Mouse (Mus musculus): ENCODE results near the gene Tada2a.

Tada2a gene

GRCm38 (mm10) chr11:84127977-84128376, 1.4 kb downstream of the Tada2a start:
- H3K4me1 ChIP-seq (replicated peaks; ENCODE audit: low read depth, low read length): peaks cover 46% of the 10 kb centered on the region
- peak overlapping the region; percentile 90 for H3K4me3 ChIP-seq (replicated peaks; ENCODE audit: low read length)
- H3K27me3 ChIP-seq (ENCODE audit: insufficient read depth, low read length): no peaks in the 10 kb centered on the region
- no peak for TF ChIP-seq NANOG (IDR thresholded peaks at IDR 0.05; ENCODE audit: borderline replicate concordance, low read length)
- 0 out of 2 replicates have a peak, but pooled peaks have one; percentile 11 for TF ChIP-seq CTCF (conservative IDR thresholded peaks at IDR 0.05; ENCODE audit: low read length)
- H3K9me3 ChIP-seq (ENCODE audit: low read length): no peaks in the 10 kb centered on the region
- peaks cover 44% of the 10 kb centered on the region for H3K36me3 ChIP-seq (ENCODE audit: insufficient read depth, low read length)

- H3K36me3 ChIP-seq (ENCODE audit: insufficient read depth, low read length): peaks cover 98% of the 10 kb centered on the region
- TF ChIP-seq NANOG (IDR thresholded peaks at IDR 0.05; ENCODE audit: borderline replicate concordance, low read length) (peak; percentile 79; the same call in 1 of the 2 replicates), POU5F1 (IDR thresholded peaks at IDR 0.05; ENCODE audit: borderline replicate concordance, low read length) (no peak)
- H3K4me3 ChIP-seq (replicated peaks; ENCODE audit: low read length): no peak overlapping the region
- no peaks in the 10 kb centered on the region for H3K9me3 ChIP-seq (ENCODE audit: low read length)
- H3K27me3 ChIP-seq (ENCODE audit: insufficient read depth, low read length): no peaks in the 10 kb centered on the region
- peaks cover 16% of the 10 kb centered on the region for H3K4me1 ChIP-seq (replicated peaks; ENCODE audit: low read depth, low read length)
Observed at GRCm38 (mm10) chr11:84121051-84121956, 8.1 kb downstream of the Tada2a start.

- Histone ChIP-seq H3K36me3 (ENCODE audit: insufficient read depth, low read length) (peaks cover 99% of the 10 kb centered on the region), H3K27me3 (ENCODE audit: insufficient read depth, low read length) (no peaks in the 10 kb centered on the region), H3K4me1 (replicated peaks; ENCODE audit: low read depth, low read length) (peaks cover 6% of the 10 kb centered on the region; the same call in 1 of the 2 replicates), H3K4me3 (replicated peaks; ENCODE audit: low read length) (no peak overlapping the region), H3K9me3 (ENCODE audit: low read length) (no peaks in the 10 kb centered on the region)
- no peak for TF ChIP-seq NANOG (IDR thresholded peaks at IDR 0.05; ENCODE audit: borderline replicate concordance, low read length)
- no peak for TF ChIP-seq POU5F1 (IDR thresholded peaks at IDR 0.05; ENCODE audit: borderline replicate concordance, low read length)
- TF ChIP-seq CTCF (conservative IDR thresholded peaks at IDR 0.05; ENCODE audit: low read length): no peak
Observed at GRCm38 (mm10) chr11:84117431-84117830, 12.0 kb downstream of the Tada2a start.

GRCm38 (mm10) chr11:84116221-84116620, 13.2 kb downstream of the Tada2a start:
- H3K4me3 ChIP-seq (replicated peaks; ENCODE audit: low read length): no peak overlapping the region
- peaks cover 96% of the 10 kb centered on the region for H3K36me3 ChIP-seq (ENCODE audit: insufficient read depth, low read length)
- TF ChIP-seq POU5F1 (IDR thresholded peaks at IDR 0.05; ENCODE audit: borderline replicate concordance, low read length) (no peak), NANOG (IDR thresholded peaks at IDR 0.05; ENCODE audit: borderline replicate concordance, low read length) (no peak), CTCF (conservative IDR thresholded peaks at IDR 0.05; ENCODE audit: low read length) (peak; percentile 44)
- H3K4me1 ChIP-seq (replicated peaks; ENCODE audit: low read depth, low read length): no peaks in the 10 kb centered on the region; the same call in 1 of the 2 replicates
- no peaks in the 10 kb centered on the region for H3K9me3 ChIP-seq (ENCODE audit: low read length)
- H3K27me3 ChIP-seq (ENCODE audit: insufficient read depth, low read length): no peaks in the 10 kb centered on the region

GRCm38 (mm10) chr11:84115646-84116045, 13.8 kb downstream of the Tada2a start:
- no peaks in the 10 kb centered on the region for H3K9me3 ChIP-seq (ENCODE audit: low read length)
- H3K4me3 ChIP-seq (replicated peaks; ENCODE audit: low read length): no peak overlapping the region
- H3K27me3 ChIP-seq (ENCODE audit: insufficient read depth, low read length): no peaks in the 10 kb centered on the region
- H3K36me3 ChIP-seq (ENCODE audit: insufficient read depth, low read length): peaks cover 95% of the 10 kb centered on the region
- TF ChIP-seq POU5F1 (IDR thresholded peaks at IDR 0.05; ENCODE audit: borderline replicate concordance, low read length) (no peak), NANOG (IDR thresholded peaks at IDR 0.05; ENCODE audit: borderline replicate concordance, low read length) (no peak), CTCF (conservative IDR thresholded peaks at IDR 0.05; ENCODE audit: low read length) (no peak)
- H3K4me1 ChIP-seq (replicated peaks; ENCODE audit: low read depth, low read length): no peaks in the 10 kb centered on the region

GRCm38 (mm10) chr11:84113623-84114022, 15.8 kb downstream of the Tada2a start:
- Histone ChIP-seq H3K27me3 (ENCODE audit: insufficient read depth, low read length) (no peaks in the 10 kb centered on the region), H3K4me3 (replicated peaks; ENCODE audit: low read length) (no peak overlapping the region), H3K4me1 (replicated peaks; ENCODE audit: low read depth, low read length) (no peaks in the 10 kb centered on the region), H3K36me3 (ENCODE audit: insufficient read depth, low read length) (peaks cover 94% of the 10 kb centered on the region), H3K9me3 (ENCODE audit: low read length) (no peaks in the 10 kb centered on the region)
- TF ChIP-seq NANOG (IDR thresholded peaks at IDR 0.05; ENCODE audit: borderline replicate concordance, low read length) (no peak), CTCF (conservative IDR thresholded peaks at IDR 0.05; ENCODE audit: low read length) (no peak), POU5F1 (IDR thresholded peaks at IDR 0.05; ENCODE audit: borderline replicate concordance, low read length) (no peak)

- Histone ChIP-seq H3K27me3 (ENCODE audit: insufficient read depth, low read length) (no peaks in the 10 kb centered on the region), H3K4me1 (replicated peaks; ENCODE audit: low read depth, low read length) (no peaks in the 10 kb centered on the region; the same call in 1 of the 2 replicates), H3K4me3 (replicated peaks; ENCODE audit: low read length) (no peak overlapping the region), H3K36me3 (ENCODE audit: insufficient read depth, low read length) (peaks cover 96% of the 10 kb centered on the region), H3K9me3 (ENCODE audit: low read length) (no peaks in the 10 kb centered on the region)
- TF ChIP-seq CTCF (conservative IDR thresholded peaks at IDR 0.05; ENCODE audit: low read length): no peak
- TF ChIP-seq POU5F1 (IDR thresholded peaks at IDR 0.05; ENCODE audit: borderline replicate concordance, low read length): no peak
- no peak for TF ChIP-seq NANOG (IDR thresholded peaks at IDR 0.05; ENCODE audit: borderline replicate concordance, low read length)
Observed at GRCm38 (mm10) chr11:84107137-84107536, 22.3 kb downstream of the Tada2a start.

GRCm38 (mm10) chr11:84104036-84104435, 25.4 kb downstream of the Tada2a start:
- Histone ChIP-seq H3K4me1 (replicated peaks; ENCODE audit: low read depth, low read length) (no peaks in the 10 kb centered on the region; the same call in 1 of the 2 replicates), H3K36me3 (ENCODE audit: insufficient read depth, low read length) (peaks cover 99% of the 10 kb centered on the region), H3K27me3 (ENCODE audit: insufficient read depth, low read length) (no peaks in the 10 kb centered on the region), H3K4me3 (replicated peaks; ENCODE audit: low read length) (no peak overlapping the region), H3K9me3 (ENCODE audit: low read length) (no peaks in the 10 kb centered on the region)
- TF ChIP-seq NANOG (IDR thresholded peaks at IDR 0.05; ENCODE audit: borderline replicate concordance, low read length) (no peak), CTCF (conservative IDR thresholded peaks at IDR 0.05; ENCODE audit: low read length) (no peak), POU5F1 (IDR thresholded peaks at IDR 0.05; ENCODE audit: borderline replicate concordance, low read length) (no peak)

Data from E14TG2a.4 (cell line).